Mouse (Mus musculus) urinary bladder, postnatal 36 days (tissue): ENCODE data around the gene Pla2g12a.
A peak's percentile ranks its signal among the peaks of the same experiment; 100 is the strongest.

Source experiments
- DNase-seq, 2 experiments: peaks; one replicate each; pipeline ENCODE4 v3.0.0; 2022; ENCODE audit warnings: low spot score in 2 of 2, mixed read lengths in 1 of 2

The Pla2g12a gene

DNA sequence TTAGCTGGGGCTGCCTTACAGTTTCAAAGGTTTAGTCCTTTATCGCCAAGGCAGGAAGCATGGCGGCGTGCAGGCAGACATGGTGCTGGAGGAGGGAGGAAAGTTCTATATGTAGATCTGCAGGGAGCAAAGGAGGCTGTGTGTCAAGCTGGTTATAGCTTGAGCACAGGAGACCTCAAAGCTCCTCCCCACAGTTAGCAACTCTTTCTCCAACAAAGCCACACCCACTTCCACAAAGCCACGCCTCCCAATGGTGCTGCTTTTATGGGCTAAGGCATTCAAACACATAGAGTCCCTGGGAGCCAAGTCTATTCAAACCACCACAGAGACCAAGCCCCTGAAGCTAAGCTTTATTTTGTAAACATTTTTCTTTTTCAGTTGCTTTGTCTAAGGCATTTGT lies 20.5 kb downstream of the Pla2g12a start:
- no peak for DNase-seq

DNA sequence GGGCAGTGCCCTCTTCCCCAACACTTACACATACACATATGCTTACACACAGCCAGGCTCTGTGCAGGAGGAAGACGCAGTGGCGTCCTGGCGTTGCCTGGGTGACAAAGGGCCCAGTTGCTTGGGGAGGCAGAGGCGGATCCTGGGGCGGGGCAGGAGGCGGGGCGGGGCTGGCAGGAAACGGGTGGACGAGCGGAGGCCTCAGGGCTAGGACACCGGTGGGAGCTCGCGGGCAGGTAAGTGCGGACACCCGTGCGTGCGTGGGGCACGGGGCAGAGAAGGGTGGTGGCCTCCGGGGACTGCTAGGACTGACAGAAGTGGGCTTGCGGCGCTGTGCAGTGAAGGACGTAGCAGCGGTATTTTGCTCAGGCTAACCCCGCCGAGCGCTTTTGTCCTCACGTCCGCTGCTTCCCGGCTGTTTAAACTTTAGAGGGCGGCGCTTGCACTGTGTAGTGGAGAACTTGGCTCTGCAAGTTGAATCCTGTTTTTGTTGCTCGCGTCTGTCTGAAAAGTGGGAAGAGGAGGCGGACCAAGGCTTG lies 22.9 kb downstream of the Pla2g12a start, which contains the start of gene Casp6:
Casp6 (plus strand) TSS at position 155 of the 539 bp plus-strand sequence.
- DNase-seq = peak; percentile 81 to 85

DNA sequence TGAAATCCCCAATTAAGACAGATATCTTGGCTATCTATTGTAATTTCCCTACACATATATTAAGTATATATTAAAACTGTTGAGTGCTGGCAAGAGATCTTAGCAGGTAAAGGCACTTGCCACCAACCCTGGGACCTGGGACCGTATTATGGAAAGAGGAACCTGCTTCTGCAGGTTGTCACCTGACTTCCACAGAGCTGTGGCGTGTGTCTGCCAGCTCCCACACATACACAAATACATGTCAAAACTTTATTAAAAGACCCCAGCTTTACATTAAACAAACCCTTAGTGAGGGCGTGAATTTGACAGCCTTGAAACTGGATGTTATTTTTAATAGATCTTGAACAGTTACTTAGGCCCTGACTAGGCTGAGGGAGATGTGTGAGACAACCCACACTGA lies 25.0 kb downstream of the Pla2g12a start:
- no peak for DNase-seq

DNA sequence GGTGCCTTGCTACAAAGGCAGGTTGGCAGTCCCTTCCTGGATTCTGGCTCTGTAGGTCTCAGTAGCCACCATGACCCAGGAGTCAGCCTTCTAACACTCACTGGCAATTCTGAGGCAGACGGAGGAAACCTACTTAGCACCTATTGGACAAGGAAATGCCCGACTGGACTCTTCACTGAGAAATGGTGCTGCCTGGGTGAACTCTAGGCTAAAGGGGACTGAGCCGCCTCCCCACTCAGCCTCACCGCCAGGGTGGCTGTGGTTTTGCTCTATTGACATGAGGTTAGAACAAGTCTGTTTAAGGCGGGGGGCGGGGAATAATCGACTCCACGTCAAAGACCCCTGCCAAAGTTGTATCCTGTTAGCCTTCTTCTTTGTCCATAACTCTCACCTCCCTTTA lies 25.5 kb downstream of the Pla2g12a start:
- DNase-seq = no peak

DNA sequence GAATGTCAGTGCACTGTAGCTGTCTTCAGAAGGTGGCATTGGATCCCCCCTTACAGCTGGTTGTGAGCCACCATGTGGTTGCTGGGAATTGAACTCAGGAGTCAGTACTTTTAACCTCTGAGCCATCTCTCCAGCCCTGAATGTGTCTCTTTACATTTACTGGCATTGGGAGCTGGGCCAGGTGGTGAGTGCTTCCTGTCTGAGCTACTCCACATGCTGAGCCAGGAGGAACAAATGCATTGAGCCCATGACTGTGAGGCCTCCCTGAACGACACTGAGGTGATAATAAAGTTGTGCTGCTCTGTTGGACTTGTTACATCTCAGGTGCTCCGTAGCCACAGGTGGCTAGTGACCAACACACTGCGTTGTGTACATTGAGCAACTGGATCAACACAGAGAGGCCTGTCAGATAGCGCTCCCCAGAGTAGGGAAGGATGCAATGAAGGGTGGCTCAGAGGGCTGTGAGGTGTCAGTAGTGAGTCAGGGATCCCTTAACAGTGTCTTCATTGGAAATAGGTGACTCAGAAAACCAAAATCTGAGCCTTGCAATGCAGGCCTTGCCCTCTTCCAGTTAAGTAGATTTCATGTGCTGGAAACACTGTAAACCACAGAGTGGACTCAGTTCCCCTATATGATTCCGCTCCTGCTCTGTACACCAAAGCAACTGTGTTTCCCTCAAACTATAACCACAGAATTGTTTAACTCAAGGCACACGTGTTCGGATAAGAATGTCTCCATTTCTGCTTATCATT lies 26.2 kb downstream of the Pla2g12a start:
- no peak for DNase-seq

DNA sequence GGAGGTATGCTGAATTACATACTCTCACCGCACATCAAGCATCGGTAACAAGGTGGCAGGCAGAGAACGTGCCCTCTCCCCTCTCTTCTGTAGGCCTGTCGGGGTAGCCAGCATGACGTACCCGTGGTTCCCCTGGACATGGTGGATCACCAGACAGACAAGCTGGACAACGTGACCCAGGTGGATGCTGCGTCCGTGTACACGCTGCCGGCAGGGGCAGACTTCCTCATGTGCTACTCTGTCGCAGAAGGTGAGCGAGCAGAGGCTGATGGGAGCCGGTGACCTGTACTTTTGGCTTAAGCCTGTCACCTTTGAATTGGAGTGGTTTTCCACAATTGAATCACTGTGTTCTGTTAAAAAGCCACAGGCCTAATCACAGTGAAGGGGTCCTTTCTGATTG lies 33.6 kb downstream of the Pla2g12a start:
- DNase-seq = no peak

DNA sequence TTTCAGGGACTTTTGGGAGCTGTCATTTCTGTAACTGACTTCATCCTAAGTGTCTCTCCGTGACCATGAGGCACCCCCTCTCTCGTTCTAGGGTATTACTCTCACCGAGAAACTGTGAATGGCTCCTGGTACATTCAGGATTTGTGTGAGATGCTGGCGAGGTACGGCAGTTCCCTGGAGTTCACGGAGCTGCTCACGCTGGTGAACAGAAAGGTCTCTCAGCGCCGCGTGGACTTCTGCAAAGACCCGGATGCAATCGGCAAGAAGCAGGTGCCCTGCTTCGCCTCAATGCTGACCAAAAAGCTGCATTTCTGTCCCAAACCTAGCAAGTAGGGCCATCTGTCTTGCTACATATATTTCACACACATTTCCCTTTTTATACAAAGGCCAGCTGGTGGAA lies 34.8 kb downstream of the Pla2g12a start:
- DNase-seq = no peak

DNA sequence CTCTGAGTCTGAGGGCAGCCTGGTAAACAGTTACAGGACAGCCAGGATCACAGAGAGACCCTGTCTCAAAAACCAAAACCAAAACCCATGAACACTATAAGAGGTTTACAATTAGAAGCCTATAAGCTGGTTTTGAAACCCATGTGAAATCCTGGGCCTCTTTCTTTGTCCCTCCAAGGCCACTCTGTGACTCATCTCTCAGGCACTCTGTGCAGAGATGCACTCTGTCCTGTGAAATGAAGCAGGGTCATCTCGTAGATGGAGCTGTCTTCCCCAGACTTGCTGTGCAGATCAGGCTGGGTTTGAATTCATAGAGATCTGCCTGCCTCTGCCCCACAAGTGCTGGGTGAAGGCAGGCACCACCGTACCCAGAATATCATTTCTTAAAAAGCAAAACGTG lies 39.0 kb downstream of the Pla2g12a start:
- DNase-seq = no peak

DNA sequence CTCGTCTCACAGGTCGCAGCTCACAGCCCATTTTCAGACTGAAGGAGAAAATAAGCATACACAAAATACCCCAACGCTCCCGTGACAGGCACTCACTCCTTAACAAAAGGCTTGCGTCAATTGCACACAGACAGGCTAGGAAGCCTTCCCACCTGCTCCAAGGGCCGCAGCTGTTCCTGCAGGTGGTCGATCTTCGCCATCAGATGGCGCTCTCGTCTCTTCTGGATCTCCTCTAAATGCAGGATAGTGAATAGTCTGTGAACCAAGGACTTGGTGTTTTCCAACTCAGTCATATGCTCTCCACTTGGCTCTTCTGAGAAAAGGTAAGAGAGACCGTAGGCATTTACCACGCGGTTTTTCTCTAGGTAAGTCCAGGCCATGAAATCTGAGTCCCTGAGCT lies 40.0 kb downstream of the Pla2g12a start:
- DNase-seq = peak; percentile 41 to 67

DNA sequence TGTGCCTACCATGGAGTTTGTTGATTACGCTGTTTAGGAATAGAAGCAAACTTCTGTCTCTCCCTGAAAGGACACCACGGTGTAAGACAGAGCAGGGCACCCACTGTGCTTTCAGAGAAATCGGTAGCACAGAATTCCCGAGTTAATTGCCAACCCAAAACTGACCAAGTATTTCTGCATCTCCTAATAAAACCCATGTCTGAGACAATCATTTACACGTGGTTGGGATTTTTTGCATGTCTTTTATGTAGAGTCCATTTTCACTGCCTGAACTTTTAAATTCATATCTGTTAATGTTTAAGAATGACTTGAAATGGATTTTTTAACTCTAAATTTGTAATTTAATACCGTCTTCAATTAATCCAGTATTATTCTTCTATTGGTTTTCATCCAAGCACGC lies 45.2 kb downstream of the Pla2g12a start:
- DNase-seq = no peak

DNA sequence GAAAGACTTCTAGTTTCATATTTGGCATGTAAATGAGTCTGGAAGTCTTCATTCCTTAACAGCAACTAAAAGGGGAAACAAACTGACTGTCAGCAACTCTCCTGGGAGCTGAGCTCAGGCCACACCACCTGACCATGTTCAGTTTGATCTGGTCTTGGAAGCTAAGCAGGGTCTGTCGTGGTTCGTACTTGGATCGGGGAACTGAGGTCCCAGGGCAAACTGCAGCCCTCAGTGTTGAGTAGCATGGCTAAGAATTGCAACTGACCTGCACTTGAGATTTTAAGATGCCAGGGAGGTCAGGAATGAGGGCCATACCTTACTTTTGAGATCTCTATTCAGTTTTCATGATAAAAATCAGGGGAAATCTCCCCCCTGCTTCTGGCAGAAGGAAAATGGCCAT lies 47.5 kb downstream of the Pla2g12a start:
- DNase-seq = no peak

DNA sequence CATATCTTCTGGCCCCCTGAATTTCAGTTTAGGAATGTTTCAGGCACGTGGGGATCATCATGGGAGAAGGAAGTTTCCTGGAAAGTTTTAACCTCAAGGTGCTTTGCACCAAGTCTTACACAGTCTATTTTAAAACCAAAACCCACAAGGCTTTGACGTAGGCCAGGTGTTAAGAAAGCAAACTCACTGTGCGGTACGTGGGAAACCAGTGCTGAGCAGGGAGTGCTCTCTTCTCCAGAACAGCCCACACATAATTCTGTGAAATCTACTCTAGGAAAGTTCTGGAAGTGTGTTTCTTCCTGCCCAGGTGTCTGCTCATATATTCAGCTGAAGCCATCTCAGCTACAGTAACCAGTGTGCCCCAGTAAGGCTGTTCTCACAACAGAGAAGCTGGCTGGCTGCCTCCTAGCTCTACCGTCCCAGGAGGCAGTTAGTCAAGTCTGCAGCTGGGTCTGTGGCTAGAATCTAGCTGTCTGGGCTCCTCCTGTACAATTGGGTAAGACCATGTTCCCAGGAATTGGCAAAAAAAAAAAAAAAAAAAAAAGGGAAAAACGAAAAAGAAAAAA lies 51.9 kb downstream of the Pla2g12a start:
- DNase-seq = peak in 1 of 2 experiments; percentile 42

DNA sequence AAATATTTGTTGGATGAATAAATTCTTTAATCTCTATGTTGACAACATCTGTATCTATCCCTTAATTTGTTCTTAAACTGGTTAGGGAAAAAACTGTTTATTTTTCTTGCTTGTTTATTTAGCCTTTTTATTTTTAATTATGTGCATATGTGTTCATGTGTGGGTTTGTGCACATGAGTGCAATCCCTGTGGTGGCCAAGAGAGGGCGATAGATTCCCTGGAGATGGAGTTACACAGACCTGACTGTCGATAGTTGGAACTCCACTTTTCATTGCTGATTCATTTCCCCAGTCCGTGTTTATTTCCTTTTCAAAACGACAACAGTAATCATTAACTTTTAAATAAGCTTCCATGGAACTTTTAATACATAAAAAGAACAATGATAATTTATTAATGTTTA lies 54.0 kb downstream of the Pla2g12a start:
- DNase-seq = no peak

DNA sequence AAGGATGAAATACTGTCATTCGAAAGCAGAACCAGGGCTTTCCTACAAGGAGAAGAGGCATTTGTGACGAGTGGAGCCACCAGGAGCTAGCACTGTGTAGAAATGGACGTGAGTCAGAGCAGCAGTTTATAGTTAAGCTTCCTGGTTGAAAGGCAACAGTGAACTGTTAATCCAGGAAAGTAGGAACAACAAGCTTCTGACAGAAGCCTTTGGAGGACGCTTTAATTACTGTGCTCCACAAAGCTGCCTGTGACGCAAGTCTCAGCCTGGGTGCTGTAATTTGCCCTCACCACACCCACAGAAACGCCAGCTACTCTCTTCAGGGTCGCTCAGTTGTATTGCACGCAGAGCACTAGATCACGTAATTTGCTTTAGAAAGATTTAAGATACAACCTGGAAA lies 58.2 kb downstream of the Pla2g12a start:
- DNase-seq = peak in 1 of 2 experiments; percentile 17

DNA sequence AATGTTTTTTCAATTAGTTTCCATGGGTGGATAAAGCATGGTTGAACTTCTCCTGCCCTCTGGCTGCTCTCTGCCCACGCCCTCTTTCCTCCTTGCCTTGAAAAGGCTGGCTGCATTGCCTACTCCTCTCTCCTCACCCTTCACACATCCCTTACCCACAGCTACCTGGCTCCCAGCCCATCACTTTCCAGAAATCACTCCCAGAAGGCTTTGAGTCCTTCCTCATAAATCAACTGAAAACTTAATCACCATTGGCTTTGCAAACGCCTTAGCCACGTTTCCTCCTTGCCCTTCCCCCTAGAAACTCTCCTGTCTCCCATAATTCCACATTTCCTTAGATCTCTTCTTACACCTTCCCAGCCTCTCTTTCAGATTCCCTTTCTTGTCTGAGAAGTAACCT lies 59.4 kb downstream of the Pla2g12a start:
- peak; percentile 8 to 51 for DNase-seq

DNA sequence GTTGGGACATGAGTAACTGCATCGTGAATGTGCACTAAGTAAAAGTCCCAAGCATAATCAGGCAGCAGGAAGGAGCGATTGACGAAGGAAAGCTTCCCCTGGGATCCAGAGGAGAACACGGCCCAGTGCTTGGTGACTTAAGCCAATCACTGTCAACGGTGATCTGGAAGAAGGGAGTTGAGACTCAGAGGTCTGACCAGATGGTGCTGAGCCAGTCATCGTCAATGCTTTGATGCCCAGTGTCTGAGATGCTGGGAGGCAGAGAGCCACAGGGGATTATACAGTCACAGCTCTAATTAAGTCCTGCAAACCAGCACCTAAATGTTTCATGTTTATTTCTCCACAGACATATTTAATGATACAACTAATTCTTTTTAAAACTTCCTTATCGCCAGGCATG lies 60.7 kb downstream of the Pla2g12a start:
- no peak for DNase-seq

DNA sequence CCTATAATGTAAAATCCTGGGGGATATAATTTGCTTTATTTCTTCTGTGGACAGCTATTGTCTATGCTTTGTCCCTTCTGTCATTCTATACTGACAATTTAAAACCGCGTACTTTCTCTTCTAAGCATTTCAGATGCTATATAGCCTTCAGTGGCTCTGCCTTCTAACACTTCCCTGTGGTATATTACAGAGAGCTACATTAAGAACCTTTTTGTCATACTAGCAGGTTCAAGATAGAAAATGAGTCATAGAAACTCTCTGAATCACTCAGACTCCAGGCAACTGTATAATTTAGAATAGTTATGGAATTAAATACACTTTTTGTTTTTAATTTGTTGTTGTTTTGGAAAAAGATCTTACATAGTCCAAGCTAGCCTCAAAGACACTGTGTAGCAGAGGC lies 62.4 kb downstream of the Pla2g12a start:
- DNase-seq = no peak

DNA sequence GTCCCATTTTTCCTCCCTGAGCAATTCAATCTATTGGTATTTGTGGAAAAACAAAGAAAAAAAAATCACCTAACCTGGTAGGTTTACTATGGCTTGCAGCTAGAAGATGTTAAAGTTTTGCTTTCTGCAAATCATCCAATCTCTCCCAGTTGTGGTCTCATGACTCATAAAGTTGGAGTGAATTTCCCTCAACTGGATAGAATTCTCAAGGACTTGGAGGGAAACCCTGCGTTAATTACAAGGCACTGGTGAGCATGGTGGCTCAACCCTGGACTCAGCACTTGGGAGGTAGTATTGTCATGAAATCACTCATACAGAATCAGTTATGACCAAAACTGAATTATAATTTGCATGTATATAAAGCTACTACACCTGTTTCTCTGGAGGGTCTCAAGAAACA lies 62.9 kb downstream of the Pla2g12a start:
- DNase-seq = no peak

DNA sequence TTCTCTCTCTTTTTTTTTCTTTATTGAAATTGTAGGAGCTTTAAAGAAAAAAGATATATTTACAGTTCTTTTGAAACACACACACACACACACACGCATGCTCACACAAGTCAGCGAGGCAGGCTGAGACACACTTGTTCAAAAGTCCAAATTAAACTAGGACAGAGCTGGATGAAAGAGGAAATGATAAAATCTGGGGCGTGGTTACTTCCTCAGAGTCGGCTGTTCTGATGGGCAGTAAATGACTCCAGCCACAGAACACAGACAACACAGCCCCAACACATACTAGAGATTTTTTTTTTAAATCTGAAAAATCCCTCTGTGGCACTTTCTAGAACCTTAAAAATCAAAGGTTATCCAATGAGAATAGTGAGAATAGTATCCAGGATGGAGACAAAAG lies 65.4 kb downstream of the Pla2g12a start:
- DNase-seq = no peak
